Mouse (Mus musculus) neural tube, embryonic 15.5 days (tissue): ENCODE results near the gene Gucy2g. TPM values are rescaled to one million over a fixed set of nuclear protein-coding genes. Genes with fewer than 3 reads are reported as not detected.
"Not testable (repeated sequence)": the region's sequence is repeated elsewhere in the genome, so short reads cannot be mapped to it uniquely, and the experiment has no call there.

Source experiments
- ATAC-seq: fragments of 200-750 bp; cut with Nextera tagmentation; 2 replicates; pipeline ENCODE4 v1.8.0; 2017; ENCODE audit warnings: mild to moderate bottlenecking, moderate TSS enrichment, moderate library complexity; ENCODE audit not compliant: low FRiP score
- H3K27ac ChIP-seq: fragments of 300-500 bp; sonication (generic); replicated peaks from 2 replicates; pipeline ENCODE4 v1.5.1; 2015; ENCODE audit warnings: mild to moderate bottlenecking, inconsistent platforms
- H3K27me3 ChIP-seq: fragments of 300-500 bp; sonication (generic); replicated peaks from 2 replicates; pipeline ENCODE4 v1.6.1; 2015; ENCODE audit warnings: inconsistent platforms
- H3K36me3 ChIP-seq: fragments of 300-500 bp; sonication (generic); 2 replicates; pipeline ENCODE4 v1.6.1; 2015; ENCODE audit warnings: inconsistent platforms
- H3K4me1 ChIP-seq: fragments of 300-500 bp; sonication (generic); 2 replicates; pipeline ENCODE4 v1.6.1; 2015; ENCODE audit warnings: inconsistent platforms
- H3K4me2 ChIP-seq: fragments of 300-500 bp; sonication (generic); 2 replicates; pipeline ENCODE4 v1.6.1; 2015; ENCODE audit warnings: inconsistent platforms, mild to moderate bottlenecking, moderate library complexity
- H3K4me3 ChIP-seq: fragments of 300-500 bp; sonication (generic); replicated peaks from 2 replicates; pipeline ENCODE4 v1.5.1; 2015; ENCODE audit warnings: mild to moderate bottlenecking, inconsistent platforms
- H3K9ac ChIP-seq: fragments of 300-500 bp; sonication (generic); replicated peaks from 2 replicates; pipeline ENCODE4 v1.6.1; 2015; ENCODE audit warnings: mild to moderate bottlenecking, inconsistent platforms
- H3K9me3 ChIP-seq: fragments of 300-500 bp; sonication (generic); replicated peaks from 2 replicates; pipeline ENCODE4 v1.6.1; 2016; ENCODE audit warnings: inconsistent platforms
- WGBS: fragments of 180-500 bp; shearing (Covaris S2); methylation state at CpG from one replicate; pipeline ENCODE4 v1.1.7; 2015; ENCODE audit warnings: mixed read lengths; 5-methylcytosine and 5-hydroxymethylcytosine counted together
- microRNA-seq: library from miRNA; unstranded; fragments of <30 nt; microRNA quantifications from one replicate; pipeline ENCODE4, GENCODE M21; 2017
- polyA plus RNA-seq: library from polyadenylated mRNA; unstranded; fragments of >200 nt; fragmentation: Nextera tagmentation; extraction: Ambion mirVana; gene quantifications from 2 replicates; pipeline ENCODE4 v1.2.1, GENCODE M21; 2015

Gucy2g gene
- polyA plus RNA-seq, 1 experiment from 2014 or later, result 0.12 TPM

DNA sequence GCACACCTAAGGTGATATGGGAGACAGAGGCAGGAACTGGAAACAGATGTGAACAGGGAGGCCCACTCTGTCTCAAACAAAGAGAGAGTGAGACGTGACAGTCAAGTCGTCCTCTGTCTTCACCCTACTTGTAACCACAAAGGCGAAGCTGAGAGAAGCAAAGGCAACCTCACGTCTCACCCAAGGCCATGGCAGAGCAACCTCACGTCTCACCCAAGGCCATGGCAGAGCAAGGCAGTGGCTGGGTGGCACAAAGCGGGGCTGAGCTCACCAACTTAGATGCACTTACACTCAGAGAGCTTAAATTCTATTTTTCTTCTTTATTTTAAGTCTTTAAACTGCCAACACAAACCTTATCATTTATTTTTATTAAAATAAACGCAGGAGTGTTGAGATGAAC, 84.0 kb downstream of the Gucy2g start:
- Histone ChIP-seq H3K9me3 (no peaks in the 10 kb centered on the region), H3K4me2 (no peak overlapping the region), H3K9ac (no peak overlapping the region), H3K27ac (no peak overlapping the region), H3K27me3 (no peaks in the 10 kb centered on the region), H3K4me1 (no peaks in the 10 kb centered on the region), H3K36me3 (no peaks in the 10 kb centered on the region), H3K4me3 (no peak overlapping the region)
- no peak for ATAC-seq
- WGBS, result 93% methylated on average over 7 of the region's 7 CpGs

DNA sequence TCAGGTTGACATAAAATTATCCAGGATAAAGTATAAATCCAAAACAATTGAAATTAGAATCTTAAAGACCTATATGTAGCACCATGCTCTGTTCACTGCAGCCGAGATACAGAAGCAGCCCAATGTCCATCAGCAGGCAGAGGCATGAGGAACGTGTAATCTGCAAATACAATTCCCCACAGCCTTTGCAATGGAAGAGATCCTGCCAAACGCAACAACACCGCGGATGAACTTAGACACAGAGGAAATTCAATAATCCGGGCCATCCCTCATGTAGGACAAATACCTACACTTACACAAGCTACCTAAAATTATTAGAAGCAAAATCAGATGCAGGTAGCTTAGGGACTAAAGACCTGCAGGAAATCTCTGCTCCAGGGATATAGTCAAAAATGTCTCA, 88.1 kb downstream of the Gucy2g start:
- H3K4me2 ChIP-seq, result no peak overlapping the region
- no peaks in the 10 kb centered on the region for H3K27me3 ChIP-seq
- 88% methylated on average over 6 of the region's 6 CpGs for WGBS
- H3K9ac ChIP-seq, result no peak overlapping the region
- no peaks in the 10 kb centered on the region for H3K4me1 ChIP-seq
- H3K36me3 ChIP-seq, result no peaks in the 10 kb centered on the region
- no peaks in the 10 kb centered on the region for H3K9me3 ChIP-seq
- no peak overlapping the region for H3K4me3 ChIP-seq
- no peak for ATAC-seq
- no peak overlapping the region for H3K27ac ChIP-seq

DNA sequence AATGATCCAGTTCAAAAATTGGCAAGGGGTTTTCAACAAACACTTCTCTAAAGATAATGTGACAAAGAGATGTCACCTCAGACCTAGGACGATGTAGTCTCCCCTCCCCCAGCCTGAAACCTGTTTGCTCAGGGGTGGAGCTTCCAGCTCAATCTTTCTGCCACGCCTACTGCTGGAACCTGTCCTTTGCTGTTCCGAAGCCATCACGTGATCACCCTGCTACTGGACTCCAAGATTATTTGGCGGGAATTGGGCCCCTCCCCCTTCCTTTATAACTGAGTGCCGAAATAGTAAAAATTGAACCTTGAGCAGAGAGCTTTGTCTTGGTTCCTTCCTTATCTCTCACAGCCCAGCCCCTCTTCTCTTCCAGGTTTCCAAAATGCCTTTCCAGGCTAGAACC, 88.8 kb downstream of the Gucy2g start:
- not testable (repeated sequence) for H3K4me1 ChIP-seq, H3K27ac ChIP-seq, H3K9me3 ChIP-seq, H3K4me3 ChIP-seq, H3K4me2 ChIP-seq, ATAC-seq, H3K27me3 ChIP-seq, H3K36me3 ChIP-seq, H3K9ac ChIP-seq
- 77% methylated on average over 6 of the region's 6 CpGs for WGBS

DNA sequence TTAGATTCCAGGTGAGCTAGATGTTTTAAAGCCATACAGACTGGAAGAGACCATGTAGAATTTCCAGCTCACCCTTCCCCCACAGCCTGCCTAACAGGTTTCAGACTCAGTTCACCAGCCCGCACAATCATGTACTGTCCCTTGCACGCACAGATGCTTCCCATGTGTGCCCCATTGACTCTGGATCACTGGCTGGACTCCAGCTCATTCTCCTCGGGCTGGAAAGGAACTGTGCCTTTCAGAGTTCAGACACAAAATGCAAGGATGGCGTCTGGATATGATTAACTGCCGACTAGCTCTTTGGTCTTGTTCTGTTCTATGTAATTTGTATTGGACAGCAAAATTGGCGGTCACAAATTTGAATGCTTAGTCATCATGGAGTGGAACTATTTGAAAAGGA, 91.4 kb downstream of the Gucy2g start:
- H3K4me2 ChIP-seq, result no peak overlapping the region
- no peak overlapping the region for H3K4me3 ChIP-seq
- no peaks in the 10 kb centered on the region for H3K27me3 ChIP-seq
- no peak overlapping the region for H3K27ac ChIP-seq
- no peaks in the 10 kb centered on the region for H3K36me3 ChIP-seq
- H3K9ac ChIP-seq, result no peak overlapping the region
- no peak for ATAC-seq
- no peaks in the 10 kb centered on the region for H3K9me3 ChIP-seq
- H3K4me1 ChIP-seq, result no peaks in the 10 kb centered on the region
- WGBS, result 77% methylated on average over 6 of the region's 6 CpGs

DNA sequence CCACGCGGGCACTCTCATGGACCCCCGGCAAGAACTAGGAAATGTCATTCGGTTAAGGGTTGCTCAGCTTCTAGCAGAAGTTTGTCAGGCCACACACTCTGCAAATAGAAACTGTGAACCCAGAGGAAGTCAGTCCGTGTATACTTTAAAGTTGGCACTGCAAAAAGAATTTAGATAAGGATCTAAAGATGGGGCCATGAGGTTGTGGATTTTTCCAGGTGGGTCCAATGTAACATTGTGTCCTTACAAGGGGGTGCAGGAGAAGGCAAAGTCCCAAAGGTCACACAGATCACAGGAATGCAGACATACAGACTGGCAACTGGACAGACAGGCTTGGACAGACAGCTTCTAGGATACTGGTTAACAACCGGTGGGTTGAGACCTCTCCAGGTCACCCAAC, 92.9 kb downstream of the Gucy2g start:
- H3K27ac ChIP-seq, result no peak overlapping the region
- no peak overlapping the region for H3K9ac ChIP-seq
- 87% methylated on average over 6 of the region's 6 CpGs for WGBS
- no peak overlapping the region for H3K4me3 ChIP-seq
- H3K4me1 ChIP-seq, result no peaks in the 10 kb centered on the region; the same call in 1 of the 2 replicates
- no peaks in the 10 kb centered on the region for H3K27me3 ChIP-seq
- no peaks in the 10 kb centered on the region for H3K36me3 ChIP-seq
- no peaks in the 10 kb centered on the region for H3K9me3 ChIP-seq
- no peak overlapping the region for H3K4me2 ChIP-seq
- no peak for ATAC-seq

Small RNA genes within 50 kb of the gene (microRNA-seq; reads per million reads assigned to microRNA genes)
- not detected for gene Mir6715

Other genes with a start within 250 kb of the Gucy2g start
- 18.1 and 18.9 TPM in 2 replicates for gene Gpam, start 114.0 kb downstream of the Gucy2g start, polyA plus RNA-seq
- gene Tectb, start 60.5 kb downstream of the Gucy2g start, polyA plus RNA-seq, result not detected in 2 replicates
- gene Acsl5, start 10.7 kb upstream of the Gucy2g start, polyA plus RNA-seq, result 21.8 and 39.3 TPM in 2 replicates
- gene Zdhhc6, start 74.8 kb upstream of the Gucy2g start, polyA plus RNA-seq, result 67.0 and 74.6 TPM in 2 replicates
- 33.7 and 34.5 TPM in 2 replicates for gene Vti1a, start 75.1 kb upstream of the Gucy2g start, polyA plus RNA-seq